28 mouse cellular contexts compared by ENCODE assay signal in genomic region chr11:68498517-68498916, GRCm38 (mm10). TPM values are rescaled to one million over a fixed set of nuclear protein-coding genes. Genes with fewer than 3 reads are reported as not detected.
DNase-seq lines count a peak whose midpoint lies in the region; ATAC-seq and TF ChIP-seq lines count a peak whose summit lies in the region.
"Had no signal": no experiment of that assay in that cellular context is flagged by ENCODE, and none has a peak within 500 bp of the region (broad histone marks: within the 10 kb centered on the region; RNA-seq: fewer than 3 reads in every experiment).

No protein-coding gene starts in this region.

- H3K36me3 ChIP-seq in E14TG2a.4 (ENCODE audit: insufficient read depth, low read length): no peaks in the 10 kb centered on the region
- peaks cover 12% of the 10 kb centered on the region; the same call in 1 of the 2 replicates for H3K36me3 ChIP-seq in spleen, adult 2 months (ENCODE audit: control insufficient read depth, insufficient read depth, low read length)
- H3K36me3 ChIP-seq in hindbrain, embryonic 11.5 days (ENCODE audit: control insufficient read depth, insufficient read depth, low read length): no peaks in the 10 kb centered on the region
- no peaks in the 10 kb centered on the region for H3K36me3 ChIP-seq in embryonic facial prominence, embryonic 10.5 days (replicated peaks)
- H3K36me3 ChIP-seq: heart, embryonic 15.5 days; limb, embryonic 10.5 days; midbrain, embryonic 10.5 days had no signal

- peaks cover 17% of the 10 kb centered on the region for H3K27me3 ChIP-seq in E14TG2a.4 (ENCODE audit: insufficient read depth, low read length)
- no peaks in the 10 kb centered on the region for H3K27me3 ChIP-seq in spleen, adult 2 months (ENCODE audit: control insufficient read depth, insufficient read depth, low read length)
- H3K27me3 ChIP-seq in hindbrain, embryonic 11.5 days (ENCODE audit: control insufficient read depth, insufficient read depth, low read length): no peaks in the 10 kb centered on the region
- no peaks in the 10 kb centered on the region for H3K27me3 ChIP-seq in embryonic facial prominence, embryonic 10.5 days (replicated peaks; ENCODE audit: low read depth, poor library complexity, severe bottlenecking)

- 19% methylated on average over 11 of the region's 11 CpGs for WGBS in spleen, adult 2 months
- 90% methylated on average over 11 of the region's 11 CpGs for WGBS in hindbrain, embryonic 11.5 days
- 91% methylated on average over 11 of the region's 11 CpGs for WGBS in embryonic facial prominence, embryonic 10.5 days

- peak overlapping the region; percentile 41 for H3K4me3 ChIP-seq in E14TG2a.4 (replicated peaks; ENCODE audit: low read length)
- H3K4me3 ChIP-seq in spleen, adult 2 months (ENCODE audit: extremely low read depth, insufficient read depth, insufficient read length): no peak overlapping the region
- no peak overlapping the region for H3K4me3 ChIP-seq in hindbrain, embryonic 11.5 days (ENCODE audit: low read depth, low read length)
- no peak overlapping the region for H3K4me3 ChIP-seq in embryonic facial prominence, embryonic 10.5 days
- H3K4me3 ChIP-seq: heart, embryonic 15.5 days; limb, embryonic 10.5 days; midbrain, embryonic 10.5 days; myocyte had no signal

- peaks cover 8% of the 10 kb centered on the region for H3K9me3 ChIP-seq in E14TG2a.4 (ENCODE audit: low read length)
- no peaks in the 10 kb centered on the region for H3K9me3 ChIP-seq in hindbrain, embryonic 11.5 days (ENCODE audit: control insufficient read depth, low read length)
- H3K9me3 ChIP-seq in embryonic facial prominence, embryonic 10.5 days: no peaks in the 10 kb centered on the region
- H3K9me3 ChIP-seq: heart, embryonic 15.5 days; limb, embryonic 10.5 days; midbrain, embryonic 10.5 days had no signal

- ATAC-seq in hindbrain, embryonic 11.5 days (ENCODE audit: low FRiP score): no peak
- ATAC-seq in erythroid progenitor cell, adult 5-6 weeks (replicated peaks; ENCODE audit: low FRiP score, poor library complexity, severe bottlenecking): no peak
- ATAC-seq: forebrain, postnatal 0 days; lung, postnatal 0 days; midbrain, embryonic 16.5 days had no signal

- no peak overlapping the region for H3K27ac ChIP-seq in spleen, adult 2 months (ENCODE audit: insufficient read depth, low read length)
- H3K27ac ChIP-seq in hindbrain, embryonic 11.5 days (ENCODE audit: low read depth, low read length): no peak overlapping the region
- no peak overlapping the region for H3K27ac ChIP-seq in embryonic facial prominence, embryonic 10.5 days (replicated peaks)
- H3K27ac ChIP-seq: heart, embryonic 15.5 days; kidney, postnatal 0 days; limb, embryonic 10.5 days; macrophage; midbrain, embryonic 10.5 days had no signal

- peak; percentile 89 to 92 for DNase-seq in B cell, adult 2 months
- DNase-seq in induced T-regulatory cell, adult 2 months (ENCODE audit: low read depth): peak; percentile 53
- peak; percentile 86 for DNase-seq in spleen, adult 2 months (ENCODE audit: low read depth in 1 of 2, low spot score in 2 of 2)
- no peak for DNase-seq in hindbrain, embryonic 11.5 days (ENCODE audit: low spot score)
- DNase-seq in embryonic facial prominence, embryonic 10.5 days (ENCODE audit: low spot score): no peak
- DNase-seq in embryo, embryonic 11 days: no peak
- DNase-seq: adrenal gland, postnatal 10 days; cerebellum, adult 2 months; cerebellum, postnatal 36 days; forebrain, postnatal 0 days; gastrocnemius, postnatal 25 days; heart, postnatal 36 days; kidney, adult 18-20 months; layer of hippocampus, adult 9-11 months; liver had no signal

- no peak for TF ChIP-seq CTCF in E14TG2a.4 (conservative IDR thresholded peaks at IDR 0.05; ENCODE audit: low read length)
- TF ChIP-seq CTCF in spleen, adult 2 months (IDR thresholded peaks at IDR 0.05; ENCODE audit: extremely low read depth, insufficient read depth, insufficient read length, insufficient replicate concordance): no peak

- H3K4me1 ChIP-seq in E14TG2a.4 (replicated peaks; ENCODE audit: low read depth, low read length): peaks cover 43% of the 10 kb centered on the region
- peaks cover 32% of the 10 kb centered on the region; the same call in 1 of the 2 replicates for H3K4me1 ChIP-seq in spleen, adult 2 months (ENCODE audit: control insufficient read depth, insufficient read depth, insufficient read length)
- H3K4me1 ChIP-seq in hindbrain, embryonic 11.5 days (replicated peaks; ENCODE audit: control insufficient read depth, insufficient read depth, low read length): no peaks in the 10 kb centered on the region
- H3K4me1 ChIP-seq in embryonic facial prominence, embryonic 10.5 days: peaks cover 8% of the 10 kb centered on the region; the same call in 1 of the 2 replicates
- H3K4me1 ChIP-seq: midbrain, embryonic 10.5 days had no signal

- TF ChIP-seq POLR2A in spleen, adult 2 months (IDR thresholded peaks at IDR 0.05; ENCODE audit: low read depth, low read length): no peak

- no peak overlapping the region for H3K9ac ChIP-seq in hindbrain, embryonic 11.5 days (ENCODE audit: low read depth, low read length)
- H3K9ac ChIP-seq: forebrain, postnatal 0 days; heart, embryonic 15.5 days had no signal

- H3K4me2 ChIP-seq in hindbrain, embryonic 11.5 days (replicated peaks; ENCODE audit: low read depth, low read length): no peak overlapping the region
- H3K4me2 ChIP-seq: heart, embryonic 15.5 days had no signal

RNA-seq across cellular contexts. Expression of gene Pik3r6, which starts 4.3 kb away (rescaled TPM):
- 4.0 and 4.6 TPM in 2 replicates for polyA plus RNA-seq in spleen, adult 2 months (2012; rRNA removed)
- polyA plus RNA-seq in hindbrain, embryonic 11.5 days (2014; fragmentation: Nextera tagmentation; extraction: Ambion mirVana): 1.2 TPM in 2 replicates
- 1.7 and 1.8 TPM in 2 replicates for polyA plus RNA-seq in embryonic facial prominence, embryonic 10.5 days (2016; fragmentation: Nextera tagmentation; extraction: Ambion mirVana)
- total RNA-seq in erythroid progenitor cell, adult 5-6 weeks (2015; ENCODE audit: low replicate concordance): 1.7 and 5.8 TPM in 2 replicates
- total RNA-seq in erythroid progenitor cell, adult 5-6 weeks (2017; ENCODE audit: low replicate concordance): 0.90 and 1.5 TPM in 2 replicates
- polyA plus RNA-seq: C2C12 had no signal

RNA-seq across cellular contexts. Expression of gene Mfsd6l, which starts 57.5 kb away (rescaled TPM):
- 0.18 and 0.26 TPM in 2 replicates for polyA plus RNA-seq in spleen, adult 2 months (2012; rRNA removed)
- 0.10 TPM in 1 of 2 replicates, not detected in the other for polyA plus RNA-seq in hindbrain, embryonic 11.5 days (2014; fragmentation: Nextera tagmentation; extraction: Ambion mirVana)
- polyA plus RNA-seq in embryonic facial prominence, embryonic 10.5 days (2016; fragmentation: Nextera tagmentation; extraction: Ambion mirVana): 0.39 and 0.50 TPM in 2 replicates
- total RNA-seq in erythroid progenitor cell, adult 5-6 weeks (2015; ENCODE audit: low replicate concordance): not detected in 2 replicates
- not detected in 2 replicates for total RNA-seq in erythroid progenitor cell, adult 5-6 weeks (2017; ENCODE audit: low replicate concordance)
- total RNA-seq: gastrocnemius, postnatal 25 days; heart, postnatal 36 days had no signal
- polyA plus RNA-seq: C2C12; forebrain, embryonic 11.5 days; heart, embryonic 15.5 days; macrophage; midbrain, embryonic 10.5 days; myocyte; neural tube, embryonic 14.5 days had no signal

Comparison
In these comparisons a context has a peak if more than half of its experiments do, and no peak if none do; other contexts are left out.
1. DNase-seq: peak in B cell, adult 2 months (2 of 2), induced T-regulatory cell, adult 2 months (single experiment) and spleen, adult 2 months (2 of 2); none in hindbrain, embryonic 11.5 days (single experiment), embryonic facial prominence, embryonic 10.5 days (single experiment) and embryo, embryonic 11 days (single experiment).